Mouse (Mus musculus) C2C12 (cell line): ENCODE data around the gene Farsb.

Source experiments
- CEBPB ChIP-seq: IDR thresholded peaks from one replicate; pipeline ENCODE4 v1.6.1; 2011; ENCODE audit warnings: low read depth, mild to moderate bottlenecking, control low read depth, moderate library complexity
- CTCF ChIP-seq: IDR thresholded peaks from one replicate; pipeline ENCODE4 v1.5.1; 2011; ENCODE audit not compliant: control insufficient read depth, insufficient read depth, insufficient read length

GRCm38 (mm10) chr1:78472441-78472840 is 16.3 kb downstream of the Farsb start:
- no peak for TF ChIP-seq CEBPB
- no peak for TF ChIP-seq CTCF
